Mouse (Mus musculus) right cerebral cortex, postnatal 4 days (tissue): ENCODE measurements around the gene Hbb-bt.
"Not testable (repeated sequence)": the region's sequence is repeated elsewhere in the genome, so short reads cannot be mapped to it uniquely, and the experiment has no call there.

Experiments
- DNase-seq: peaks from one replicate; pipeline ENCODE4 v3.0.0-alpha.2; 2022

Gene Hbb-bt

GRCm38 (mm10) chr7:103808120-103808519 lies 5.7 kb downstream of the Hbb-bt start:
- not testable (repeated sequence) for DNase-seq

GRCm38 (mm10) chr7:103806856-103807255 lies 6.9 kb downstream of the Hbb-bt start:
- DNase-seq: no peak

- no peak for DNase-seq
These were observed 21.0 kb downstream of the Hbb-bt start for GRCm38 (mm10) chr7:103792669-103793388.

GRCm38 (mm10) chr7:103791721-103792120 lies 22.1 kb downstream of the Hbb-bt start, which contains the start of gene Olfr67:
Olfr67 (minus strand) TSS chr7:103791821.
- no peak for DNase-seq

- no peak for DNase-seq
These were observed 34.2 kb downstream of the Hbb-bt start, which contains the start of gene Olfr68 for GRCm38 (mm10) chr7:103779598-103779997. Olfr68 (minus strand) TSS chr7:103779698.

GRCm38 (mm10) chr7:103777652-103778051 lies 36.1 kb downstream of the Hbb-bt start:
- DNase-seq: not testable (repeated sequence)

- no peak for DNase-seq
These were observed 42.3 kb downstream of the Hbb-bt start, which contains the start of gene Olfr69 for GRCm38 (mm10) chr7:103771494-103771893. Olfr69 (minus strand) TSS chr7:103771594.

- DNase-seq: not testable (repeated sequence)
These were observed 46.1 kb downstream of the Hbb-bt start for GRCm38 (mm10) chr7:103767687-103768086.
